Mouse (Mus musculus) forebrain, postnatal 0 days (tissue): ENCODE data around the gene Gpr45. TPM values are rescaled to one million over a fixed set of nuclear protein-coding genes. Genes with fewer than 3 reads are reported as not detected.

ENCODE experiments used
- ATAC-seq: fragments of 200-750 bp; cut with Nextera tagmentation; 2 replicates; pipeline ENCODE4 v1.8.0; 2017; ENCODE audit warnings: mild to moderate bottlenecking, moderate library complexity
- DNase-seq: peaks from one replicate; pipeline ENCODE4 v3.0.0-alpha.2; 2015
- H3K27ac ChIP-seq: fragments of 300-500 bp; sonication (generic); 2 replicates; pipeline ENCODE4 v1.5.1; 2014; ENCODE audit warnings: low read depth, mild to moderate bottlenecking, antibody characterized with exemption, low read length, moderate library complexity, mixed read lengths
- H3K27me3 ChIP-seq: fragments of 300-500 bp; sonication (generic); 2 replicates; pipeline ENCODE4 v1.6.1; 2014; ENCODE audit warnings: mild to moderate bottlenecking, low read length, mixed read lengths; ENCODE audit not compliant: insufficient read depth
- H3K36me3 ChIP-seq: fragments of 300-500 bp; sonication (generic); 2 replicates; pipeline ENCODE4 v1.6.1; 2014; ENCODE audit warnings: mild to moderate bottlenecking, moderate library complexity; ENCODE audit not compliant: insufficient read depth
- H3K4me1 ChIP-seq: fragments of 300-500 bp; sonication (generic); 2 replicates; pipeline ENCODE4 v1.6.1; 2014; ENCODE audit warnings: antibody characterized with exemption; ENCODE audit not compliant: insufficient read depth
- H3K4me2 ChIP-seq: fragments of 300-500 bp; sonication (generic); 2 replicates; pipeline ENCODE4 v1.6.1; 2014; ENCODE audit warnings: low read depth, mild to moderate bottlenecking, moderate library complexity
- H3K4me3 ChIP-seq: fragments of 300-500 bp; sonication (generic); 2 replicates; pipeline ENCODE4 v1.5.1; 2014; ENCODE audit warnings: low read depth, low read length, mixed read lengths
- H3K9ac ChIP-seq: fragments of 300-500 bp; sonication (generic); 2 replicates; pipeline ENCODE4 v1.6.1; 2014; ENCODE audit warnings: mild to moderate bottlenecking
- H3K9me3 ChIP-seq: fragments of 300-500 bp; sonication (generic); 2 replicates; pipeline ENCODE4 v1.6.1; 2016; ENCODE audit warnings: low read length
- CTCF ChIP-seq: sonication (generic); IDR thresholded peaks from 2 replicates; pipeline ENCODE4 v1.5.1; 2016; ENCODE audit warnings: antibody characterized with exemption, control low read depth, low read depth
- WGBS: fragments of 180-500 bp; shearing (Covaris S2); extraction: QIAGEN DNeasy Blood & Tissue Kit; methylation state at CpG from one replicate; pipeline ENCODE4 v1.1.7; 2014; 5-methylcytosine and 5-hydroxymethylcytosine counted together
- polyA plus RNA-seq: library from polyadenylated mRNA; unstranded; fragments of >200 nt; fragmentation: Nextera tagmentation; extraction: Ambion mirVana; gene quantifications from 2 replicates; pipeline ENCODE4 v1.2.1, GENCODE M21; 2015
- total RNA-seq: library from RNA; depleted of rRNA; stranded (reverse); fragments of >200 nt; gene quantifications from 2 replicates; pipeline ENCODE4 v1.2.3, GENCODE M21; 2014; rRNA removed

The Gpr45 gene
- total RNA-seq (21.0 and 21.1 TPM in 2 replicates), polyA plus RNA-seq (16.3 and 16.4 TPM in 2 replicates)

DNA sequence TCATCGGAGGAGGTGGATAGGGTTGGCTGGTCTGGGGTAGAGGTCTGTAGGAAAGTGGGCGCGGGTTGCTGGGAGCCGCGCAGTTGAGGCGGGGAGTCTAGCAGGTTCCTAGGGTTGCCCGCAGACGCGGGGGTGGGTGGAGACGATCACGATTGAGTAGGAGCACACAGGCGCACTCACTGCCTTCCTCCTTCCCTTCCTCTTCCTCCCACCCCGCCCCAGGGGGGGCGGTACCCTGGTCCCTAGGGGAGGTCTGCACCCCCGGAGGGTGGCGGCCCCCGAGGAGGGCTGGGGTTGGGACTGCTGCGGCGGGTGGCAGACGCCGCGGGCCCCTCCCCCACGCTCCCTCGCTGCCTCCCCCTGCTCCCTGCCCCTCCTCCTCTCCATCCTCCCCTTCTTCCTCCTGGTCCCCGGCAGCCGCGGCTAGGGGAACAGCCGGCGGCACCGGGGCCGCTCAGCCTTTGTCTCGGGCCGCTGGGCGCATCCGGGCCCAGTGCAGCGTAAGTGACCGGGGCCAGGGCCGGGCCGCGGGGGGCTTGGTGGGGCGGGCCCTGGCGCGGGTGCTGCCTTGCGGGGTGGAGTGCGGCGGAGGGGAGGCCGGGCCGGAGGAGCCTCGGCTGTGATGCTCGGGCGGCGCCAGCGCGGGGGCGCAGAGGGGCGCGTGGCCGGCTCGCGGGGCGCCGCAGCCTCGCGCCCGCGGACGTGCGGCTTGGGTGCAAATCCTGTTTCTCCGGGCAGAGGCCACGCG, at the start of gene Gpr45:
Gene Gpr45 (plus strand): TSS at position 139 of the 748 bp plus-strand sequence.
- H3K27ac ChIP-seq = peak within 1 kb of the TSS; percentile 94

GRCm38 (mm10) chr1:42905148-42905547, 47.5 kb upstream of the Gpr45 start:
- WGBS = 84% methylated on average over 11 of the region's 11 CpGs
- Histone ChIP-seq H3K27ac (no peak overlapping the region), H3K9ac (no peak overlapping the region), H3K27me3 (no peaks in the 10 kb centered on the region), H3K4me3 (no peak overlapping the region), H3K9me3 (no peaks in the 10 kb centered on the region), H3K4me1 (no peaks in the 10 kb centered on the region), H3K4me2 (no peak overlapping the region), H3K36me3 (peaks cover 21% of the 10 kb centered on the region)
- ATAC-seq (no peak), DNase-seq (no peak)
- no peak for TF ChIP-seq CTCF

More for the DNA sequence above, at the start of gene Gpr45:
- WGBS = 2% methylated on average over 67 of the region's 71 CpGs
- Histone ChIP-seq H3K27me3 (no peaks in the 10 kb centered on the region), H3K36me3 (no peaks in the 10 kb centered on the region), H3K9me3 (no peaks in the 10 kb centered on the region), H3K4me1 (peaks cover 5% of the 10 kb centered on the region; the same call in 1 of the 2 replicates), H3K9ac (peak within 1 kb of the TSS; percentile 97), H3K4me3 (peak within 1 kb of the TSS; percentile 79), H3K4me2 (peak within 1 kb of the TSS; percentile 76)
- no peak for TF ChIP-seq CTCF
- DNase-seq (peak; percentile 80), ATAC-seq (peak; percentile 87)

GRCm38 (mm10) chr1:42906696-42907095, 46.0 kb upstream of the Gpr45 start:
- WGBS = 72% methylated on average over 7 of the region's 7 CpGs
- Histone ChIP-seq H3K4me3 (no peak overlapping the region), H3K9ac (no peak overlapping the region), H3K4me2 (no peak overlapping the region), H3K27me3 (no peaks in the 10 kb centered on the region), H3K36me3 (peaks cover 10% of the 10 kb centered on the region; the same call in 1 of the 2 replicates), H3K4me1 (no peaks in the 10 kb centered on the region), H3K27ac (no peak overlapping the region), H3K9me3 (no peaks in the 10 kb centered on the region)
- TF ChIP-seq CTCF = no peak
- DNase-seq = no peak
- no peak for ATAC-seq

GRCm38 (mm10) chr1:42907153-42907552, 45.5 kb upstream of the Gpr45 start:
- no peaks in the 10 kb centered on the region for H3K9me3 ChIP-seq
- no peak for DNase-seq
- no peak for ATAC-seq

DNA sequence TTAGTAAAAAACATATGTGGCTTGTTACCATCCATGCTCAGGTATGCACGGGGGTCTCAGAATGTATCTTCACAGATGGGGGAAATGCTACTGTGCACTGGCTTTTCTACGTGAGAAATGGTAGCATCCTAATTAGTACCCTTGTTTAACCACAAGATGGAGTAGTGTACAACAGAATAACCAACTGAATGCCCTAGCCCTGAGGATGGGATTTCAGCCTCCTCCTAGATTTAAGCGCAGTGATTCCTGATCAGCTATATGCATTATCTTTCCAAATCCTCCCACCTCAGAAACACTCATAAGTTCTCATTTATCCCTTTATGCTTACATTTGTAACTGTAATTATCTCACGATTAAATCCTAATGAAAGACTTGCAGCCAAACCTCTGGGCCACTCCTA, 37.6 kb upstream of the Gpr45 start:
- H3K4me2 ChIP-seq = no peak overlapping the region
- no peaks in the 10 kb centered on the region for H3K4me1 ChIP-seq
- TF ChIP-seq CTCF = peak; percentile 91
- H3K9ac ChIP-seq = no peak overlapping the region
- H3K27ac ChIP-seq = no peak overlapping the region
- DNase-seq = peak; percentile 78
- ATAC-seq = peak; percentile 94
- 8% methylated on average over 4 of the region's 4 CpGs for WGBS
- no peaks in the 10 kb centered on the region for H3K9me3 ChIP-seq
- no peaks in the 10 kb centered on the region for H3K36me3 ChIP-seq
- no peak overlapping the region for H3K4me3 ChIP-seq
- no peaks in the 10 kb centered on the region for H3K27me3 ChIP-seq

More at GRCm38 (mm10) chr1:42907153-42907552, 45.5 kb upstream of the Gpr45 start:
- no peak for TF ChIP-seq CTCF
- Histone ChIP-seq H3K4me1 (no peaks in the 10 kb centered on the region), H3K9ac (no peak overlapping the region), H3K4me2 (no peak overlapping the region), H3K27me3 (no peaks in the 10 kb centered on the region), H3K27ac (no peak overlapping the region), H3K36me3 (peaks cover 10% of the 10 kb centered on the region; the same call in 1 of the 2 replicates), H3K4me3 (no peak overlapping the region)
- 52% methylated on average over 4 of the region's 4 CpGs for whole genome bisulfite sequencing

GRCm38 (mm10) chr1:42916719-42917118, 36.0 kb upstream of the Gpr45 start:
- H3K4me1 ChIP-seq = no peaks in the 10 kb centered on the region
- H3K9ac ChIP-seq = no peak overlapping the region
- ATAC-seq = no peak
- WGBS = 86% methylated on average over 7 of the region's 7 CpGs
- no peaks in the 10 kb centered on the region for H3K36me3 ChIP-seq
- no peak overlapping the region for H3K4me2 ChIP-seq
- H3K27ac ChIP-seq = no peak overlapping the region
- H3K4me3 ChIP-seq = no peak overlapping the region
- TF ChIP-seq CTCF = no peak
- DNase-seq = no peak
- H3K9me3 ChIP-seq = no peaks in the 10 kb centered on the region
- H3K27me3 ChIP-seq = no peaks in the 10 kb centered on the region

DNA sequence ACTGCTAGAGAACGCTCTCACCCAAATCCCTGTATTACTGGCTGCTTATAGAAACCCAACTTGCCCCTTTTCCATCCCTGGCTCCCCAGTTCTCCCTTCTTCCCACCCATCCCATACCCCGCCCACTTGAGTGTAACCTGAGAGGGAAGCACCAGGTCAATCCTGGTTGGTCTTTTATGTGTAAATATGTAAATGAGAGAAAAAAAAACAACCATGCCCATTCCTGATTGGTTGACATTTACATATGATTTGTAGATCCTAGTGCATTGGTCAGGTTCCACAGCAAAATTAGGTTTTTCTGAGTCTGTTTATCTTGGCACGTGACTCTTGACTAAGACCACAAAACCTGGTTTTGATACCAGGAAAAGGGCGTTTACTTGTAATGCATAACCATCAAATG, 34.8 kb upstream of the Gpr45 start:
- Histone ChIP-seq H3K27me3 (no peaks in the 10 kb centered on the region), H3K36me3 (no peaks in the 10 kb centered on the region), H3K9me3 (no peaks in the 10 kb centered on the region), H3K27ac (no peak overlapping the region), H3K4me3 (no peak overlapping the region), H3K4me1 (no peaks in the 10 kb centered on the region), H3K4me2 (no peak overlapping the region), H3K9ac (no peak overlapping the region)
- no peak for ATAC-seq
- TF ChIP-seq CTCF = no peak
- WGBS = 22% methylated on average over 4 of the region's 4 CpGs
- DNase-seq = no peak
